Mouse (Mus musculus): ENCODE results near the gene Lrrn1. TPM values are rescaled to one million over a fixed set of nuclear protein-coding genes. Genes with fewer than 3 reads are reported as not detected.

Lrrn1 gene
- polyA plus RNA-seq, 1 experiment: 42.7 TPM

DNA sequence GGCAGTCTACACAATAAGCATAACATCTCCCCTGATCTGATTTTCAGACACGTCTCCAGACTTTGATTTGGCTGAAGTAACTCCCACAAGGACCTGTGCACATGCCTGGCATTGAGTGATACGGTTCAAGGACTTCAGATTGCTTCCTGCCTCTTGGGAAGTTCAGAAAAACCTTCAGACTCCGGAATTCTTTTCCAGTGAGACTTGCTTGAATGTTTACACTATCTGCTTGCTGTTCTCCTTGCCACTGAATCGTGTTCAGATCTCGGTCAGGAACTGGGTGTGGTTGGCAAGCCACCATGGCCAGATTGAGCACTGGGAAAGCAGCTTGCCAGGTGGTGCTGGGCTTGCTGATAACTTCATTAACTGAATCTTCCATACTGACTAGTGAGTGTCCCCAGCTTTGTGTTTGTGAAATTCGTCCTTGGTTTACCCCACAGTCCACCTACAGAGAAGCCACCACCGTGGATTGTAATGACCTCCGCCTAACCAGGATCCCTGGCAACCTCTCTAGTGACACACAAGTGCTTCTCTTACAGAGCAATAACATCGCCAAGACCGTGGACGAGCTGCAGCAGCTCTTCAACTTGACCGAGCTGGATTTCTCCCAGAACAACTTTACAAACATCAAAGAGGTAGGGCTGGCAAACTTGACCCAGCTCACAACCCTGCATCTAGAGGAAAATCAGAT is 37.5 kb downstream of the Lrrn1 start:
- no peak overlapping the region for H3K4me2 ChIP-seq (ENCODE audit: low read depth)
- no peak overlapping the region for H3K4me3 ChIP-seq
- H3K79me2 ChIP-seq (ENCODE audit: control insufficient read depth, insufficient read depth): peaks cover 7% of the 10 kb centered on the region
- no peak overlapping the region for H3ac ChIP-seq (ENCODE audit: control insufficient read depth, insufficient read length)
- no peak for TF ChIP-seq MAX (IDR thresholded peaks at IDR 0.05; ENCODE audit: low read depth)
- no peak for TF ChIP-seq POLR2AphosphoS2 (IDR thresholded peaks at IDR 0.05; ENCODE audit: insufficient read length, low read depth)
- no peak for TF ChIP-seq REST (IDR thresholded peaks at IDR 0.05; ENCODE audit: insufficient read depth, insufficient read length)
- no peak for TF ChIP-seq TCF3 (IDR thresholded peaks at IDR 0.05; ENCODE audit: insufficient read length, low read depth)
- TF ChIP-seq E2F4 (IDR thresholded peaks at IDR 0.05; ENCODE audit: insufficient read depth): no peak
- no peak for TF ChIP-seq MYOD1 (IDR thresholded peaks at IDR 0.05; ENCODE audit: control insufficient read depth in 1 of 3, insufficient read length in 2 of 3, low read depth in 2 of 3)
- TF ChIP-seq USF1 (IDR thresholded peaks at IDR 0.05; ENCODE audit: low read depth): no peak
- TF ChIP-seq SRF (IDR thresholded peaks at IDR 0.05; ENCODE audit: control insufficient read depth, insufficient read length, low read depth): no peak
- TF ChIP-seq POLR2A (IDR thresholded peaks at IDR 0.05; ENCODE audit: insufficient read length, low read depth): no peak
- no peak for TF ChIP-seq CEBPB (IDR thresholded peaks at IDR 0.05; ENCODE audit: insufficient read depth, poor library complexity, severe bottlenecking)
- no peak for TF ChIP-seq MYOG (IDR thresholded peaks at IDR 0.05; ENCODE audit: control insufficient read depth in 1 of 3, insufficient read depth in 1 of 3, insufficient read length in 2 of 3, low read depth in 2 of 3)
- no peak for TF ChIP-seq TCF12 (IDR thresholded peaks at IDR 0.05; ENCODE audit: insufficient read depth, poor library complexity, severe bottlenecking)
- H3K27me3 ChIP-seq (ENCODE audit: control insufficient read depth, insufficient read depth, insufficient read length): no peaks in the 10 kb centered on the region
- H3K36me3 ChIP-seq (ENCODE audit: control insufficient read depth, insufficient read depth): no peaks in the 10 kb centered on the region

- no peak overlapping the region for H3K4me3 ChIP-seq
- no peak for TF ChIP-seq REST (IDR thresholded peaks at IDR 0.05; ENCODE audit: insufficient read depth, insufficient read length)
- no peak for TF ChIP-seq TCF3 (IDR thresholded peaks at IDR 0.05; ENCODE audit: insufficient read length, low read depth)
- TF ChIP-seq USF1 (IDR thresholded peaks at IDR 0.05; ENCODE audit: low read depth): no peak
- no peak for TF ChIP-seq TCF12 (IDR thresholded peaks at IDR 0.05; ENCODE audit: insufficient read depth, poor library complexity, severe bottlenecking)
- TF ChIP-seq E2F4 (IDR thresholded peaks at IDR 0.05; ENCODE audit: insufficient read depth): no peak
- no peak for TF ChIP-seq MAX (IDR thresholded peaks at IDR 0.05; ENCODE audit: low read depth)
- TF ChIP-seq MYOG (IDR thresholded peaks at IDR 0.05; ENCODE audit: control insufficient read depth in 1 of 3, insufficient read depth in 1 of 3, insufficient read length in 2 of 3, low read depth in 2 of 3): no peak
- no peak for TF ChIP-seq POLR2AphosphoS2 (IDR thresholded peaks at IDR 0.05; ENCODE audit: insufficient read length, low read depth)
- no peaks in the 10 kb centered on the region for H3K36me3 ChIP-seq (ENCODE audit: control insufficient read depth, insufficient read depth)
- H3K79me2 ChIP-seq (ENCODE audit: control insufficient read depth, insufficient read depth): no peaks in the 10 kb centered on the region
- no peak overlapping the region for H3ac ChIP-seq (ENCODE audit: control insufficient read depth, insufficient read length)
- no peak overlapping the region for H3K4me2 ChIP-seq (ENCODE audit: low read depth)
- H3K27me3 ChIP-seq (ENCODE audit: control insufficient read depth, insufficient read depth, insufficient read length): no peaks in the 10 kb centered on the region
These were observed 45.0 kb downstream of the Lrrn1 start for GRCm38 (mm10) chr6:107574561-107574960.

DNA sequence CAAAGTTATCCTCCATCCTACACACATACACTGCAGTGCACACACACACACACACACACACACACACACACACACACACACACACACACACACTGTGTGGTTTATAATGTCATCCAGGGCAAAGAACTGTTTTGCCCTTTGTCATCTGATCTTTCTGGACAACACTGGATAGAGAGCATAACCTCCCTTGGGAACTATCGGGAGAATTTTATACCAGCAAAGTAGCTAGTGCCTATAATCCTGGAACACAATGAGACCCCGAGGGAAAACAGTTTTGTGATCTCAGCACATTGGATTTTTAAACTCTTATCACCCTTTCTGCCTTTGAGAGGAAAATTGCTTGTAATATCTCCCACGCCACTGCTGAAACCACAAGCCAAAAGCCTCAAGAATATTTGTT is 45.8 kb downstream of the Lrrn1 start:
- no peaks in the 10 kb centered on the region for H3K27me3 ChIP-seq (ENCODE audit: control insufficient read depth, insufficient read depth, insufficient read length)
- TF ChIP-seq MYOD1 (IDR thresholded peaks at IDR 0.05; ENCODE audit: control insufficient read depth in 1 of 3, insufficient read length in 2 of 3, low read depth in 2 of 3) (no peak), TCF12 (IDR thresholded peaks at IDR 0.05; ENCODE audit: insufficient read depth, poor library complexity, severe bottlenecking) (no peak), USF1 (IDR thresholded peaks at IDR 0.05; ENCODE audit: low read depth) (no peak), SRF (IDR thresholded peaks at IDR 0.05; ENCODE audit: control insufficient read depth, insufficient read length, low read depth) (no peak), MAX (IDR thresholded peaks at IDR 0.05; ENCODE audit: low read depth) (no peak), E2F4 (IDR thresholded peaks at IDR 0.05; ENCODE audit: insufficient read depth) (no peak), CEBPB (IDR thresholded peaks at IDR 0.05; ENCODE audit: insufficient read depth, poor library complexity, severe bottlenecking) (no peak), TCF3 (IDR thresholded peaks at IDR 0.05; ENCODE audit: insufficient read length, low read depth) (no peak), REST (IDR thresholded peaks at IDR 0.05; ENCODE audit: insufficient read depth, insufficient read length) (no peak)
- no peak overlapping the region for H3ac ChIP-seq (ENCODE audit: control insufficient read depth, insufficient read length)
- H3K79me2 ChIP-seq (ENCODE audit: control insufficient read depth, insufficient read depth): no peaks in the 10 kb centered on the region
- no peak overlapping the region for H3K4me2 ChIP-seq (ENCODE audit: low read depth)
- H3K36me3 ChIP-seq (ENCODE audit: control insufficient read depth, insufficient read depth): no peaks in the 10 kb centered on the region
- no peak overlapping the region for H3K4me3 ChIP-seq

- H3K4me3 ChIP-seq: no peak overlapping the region
- no peaks in the 10 kb centered on the region for H3K36me3 ChIP-seq (ENCODE audit: control insufficient read depth, insufficient read depth)
- H3K27me3 ChIP-seq (ENCODE audit: control insufficient read depth, insufficient read depth, insufficient read length): no peaks in the 10 kb centered on the region
- H3ac ChIP-seq (ENCODE audit: control insufficient read depth, insufficient read length): no peak overlapping the region
- TF ChIP-seq TCF3 (IDR thresholded peaks at IDR 0.05; ENCODE audit: insufficient read length, low read depth): no peak
- TF ChIP-seq MAX (IDR thresholded peaks at IDR 0.05; ENCODE audit: low read depth): no peak
- TF ChIP-seq SRF (IDR thresholded peaks at IDR 0.05; ENCODE audit: control insufficient read depth, insufficient read length, low read depth): no peak
- TF ChIP-seq USF1 (IDR thresholded peaks at IDR 0.05; ENCODE audit: low read depth): no peak
- TF ChIP-seq E2F4 (IDR thresholded peaks at IDR 0.05; ENCODE audit: insufficient read depth): no peak
- no peak for TF ChIP-seq MYOG (IDR thresholded peaks at IDR 0.05; ENCODE audit: control insufficient read depth in 1 of 3, insufficient read depth in 1 of 3, insufficient read length in 2 of 3, low read depth in 2 of 3)
- no peak for TF ChIP-seq REST (IDR thresholded peaks at IDR 0.05; ENCODE audit: insufficient read depth, insufficient read length)
- TF ChIP-seq TCF12 (IDR thresholded peaks at IDR 0.05; ENCODE audit: insufficient read depth, poor library complexity, severe bottlenecking): no peak
- TF ChIP-seq CEBPB (IDR thresholded peaks at IDR 0.05; ENCODE audit: insufficient read depth, poor library complexity, severe bottlenecking): no peak
- TF ChIP-seq POLR2AphosphoS2 (IDR thresholded peaks at IDR 0.05; ENCODE audit: insufficient read length, low read depth): no peak
- no peaks in the 10 kb centered on the region for H3K79me2 ChIP-seq (ENCODE audit: control insufficient read depth, insufficient read depth)
- no peak overlapping the region for H3K4me2 ChIP-seq (ENCODE audit: low read depth)
These were observed 47.7 kb downstream of the Lrrn1 start for GRCm38 (mm10) chr6:107577309-107577708.
